Mouse (Mus musculus) heart, postnatal 25 days (tissue): ENCODE results near the gene Pex7. TPM values are rescaled to one million over a fixed set of nuclear protein-coding genes. Genes with fewer than 3 reads are reported as not detected.
A peak's percentile ranks its signal among the peaks of the same experiment; 100 is the strongest.
"Not testable (repeated sequence)": the region's sequence is repeated elsewhere in the genome, so short reads cannot be mapped to it uniquely, and the experiment has no call there.

ENCODE experiments used
- DNase-seq: peaks from one replicate; pipeline ENCODE4 v3.0.0; 2022; ENCODE audit warnings: low spot score
- intact Hi-C: fragments of 180-260 bp; cut with DNase I; formaldehyde crosslinking; loops from one replicate; pipeline ENCODE4 v1.15.1; 2025
- total RNA-seq, 2 experiments: library from RNA; stranded (reverse); gene quantifications; 2 replicates each; pipeline ENCODE4 v1.2.3; 2021

Gene Pex7
- total RNA-seq, 2 experiments from 2014 or later: 25.5 to 28.9 TPM

GRCm38 (mm10) chr10:19934384-19935294 is 27.1 kb upstream of the Pex7 start, which contains the start of gene Map3k5:
Gene Map3k5 (plus strand): TSS chr10:19934472.
- DNase-seq: no peak
- intact Hi-C loops: loop anchor here (2.0 kb wide), 1 partner anchor 190 kb away; no protein-coding TSS in a partner anchor

DNA sequence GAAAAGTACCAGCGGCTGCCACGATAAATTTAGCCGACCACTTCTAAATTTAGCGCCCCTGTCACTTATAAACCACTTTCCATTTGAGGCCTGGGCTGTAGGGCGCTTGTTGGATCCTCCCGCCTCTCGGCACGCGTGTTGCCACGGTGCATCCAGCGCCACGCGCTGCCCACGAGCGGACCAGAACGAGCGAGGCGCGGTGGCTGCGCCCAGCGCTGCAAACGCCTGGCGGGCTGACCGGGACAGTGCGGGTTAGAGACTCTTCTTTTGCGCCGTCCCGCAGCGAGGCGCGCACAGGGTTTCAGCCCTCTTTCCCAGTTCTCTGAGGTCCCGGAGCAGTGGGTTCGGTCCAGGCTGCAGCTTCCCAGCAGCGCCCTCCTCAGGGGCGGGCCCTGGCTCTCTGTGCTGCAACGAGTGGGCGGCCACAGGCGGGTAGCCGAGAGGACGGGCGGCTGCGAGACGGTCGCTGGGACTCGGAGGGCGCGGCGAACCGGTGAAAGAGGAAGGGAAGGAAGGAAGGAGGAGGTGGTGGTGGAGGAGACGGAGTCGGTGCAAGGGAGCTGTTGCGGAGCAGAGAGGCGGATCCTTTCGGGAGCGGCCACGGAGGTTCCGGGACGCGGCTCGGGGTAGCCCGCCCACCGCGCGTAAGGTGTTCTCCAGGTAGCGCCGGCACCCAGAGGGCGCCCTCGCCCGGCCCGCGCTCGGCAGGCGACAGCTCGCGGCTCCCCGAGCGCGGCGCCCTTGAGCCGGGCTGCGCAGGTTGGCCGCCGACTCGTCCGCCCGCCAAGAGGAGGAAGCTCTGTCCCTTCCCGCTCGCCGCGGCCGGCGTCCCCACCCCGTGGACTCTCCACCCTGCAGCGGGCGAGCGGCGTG is 26.3 kb upstream of the Pex7 start:
- intact Hi-C loops: loop anchor here (1.0 to 2.0 kb wide), 2 partner anchors 140 to 191 kb away; no protein-coding TSS in a partner anchor
- DNase-seq: peak; percentile 78

DNA sequence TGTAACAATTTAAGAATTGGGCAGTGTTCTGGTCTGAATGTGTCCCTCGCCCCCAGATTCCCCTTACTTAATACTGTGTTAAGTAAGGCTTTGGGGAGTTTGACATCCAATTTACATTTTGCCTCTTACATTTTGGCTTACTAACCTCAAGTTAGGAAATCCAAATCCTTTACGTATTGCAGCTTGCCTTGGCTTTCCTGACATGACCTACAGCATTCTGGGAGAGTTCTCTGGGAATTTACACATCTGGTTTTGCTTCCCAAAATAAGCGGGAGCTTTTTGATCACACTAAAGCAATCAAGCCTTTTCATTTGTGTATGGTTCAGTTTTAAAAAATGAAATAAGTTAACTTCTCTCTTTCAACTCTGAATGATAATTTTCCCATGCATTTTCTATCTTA is 25.5 kb upstream of the Pex7 start:
- no peak for DNase-seq
- intact Hi-C loops: loop anchor here (1.0 kb wide), 1 partner anchor 140 kb away; no protein-coding TSS in a partner anchor

- intact Hi-C loops: no loop called here
- no peak for DNase-seq
Measured at GRCm38 (mm10) chr10:19928205-19928604, 20.7 kb upstream of the Pex7 start.

GRCm38 (mm10) chr10:19926391-19926897 is 19.0 kb upstream of the Pex7 start:
- DNase-seq, intact Hi-C loops: not testable (repeated sequence)

- intact Hi-C loops: no loop called here
- no peak for DNase-seq
Measured at GRCm38 (mm10) chr10:19924256-19924655, 16.8 kb upstream of the Pex7 start.

DNA sequence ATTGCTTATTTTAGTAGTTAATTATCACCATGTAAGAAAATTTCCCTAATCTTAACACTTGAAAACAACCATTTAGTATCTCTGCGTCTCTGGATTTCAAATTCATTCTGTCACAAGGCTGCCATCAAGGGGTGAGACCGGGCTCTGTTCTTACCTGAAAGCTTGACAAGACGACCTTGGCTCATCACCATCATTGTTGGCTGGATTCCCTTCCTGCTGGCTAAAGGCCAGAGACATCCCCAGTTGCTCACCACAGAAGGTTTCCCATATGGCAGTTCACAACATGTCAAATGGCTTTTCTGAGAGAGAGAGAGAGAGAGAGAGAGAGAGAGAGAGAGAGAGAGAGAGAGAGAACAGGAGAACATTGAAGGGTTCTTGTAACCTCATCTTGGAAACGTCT is 14.9 kb upstream of the Pex7 start:
- intact Hi-C loops: no loop called here
- no peak for DNase-seq

DNA sequence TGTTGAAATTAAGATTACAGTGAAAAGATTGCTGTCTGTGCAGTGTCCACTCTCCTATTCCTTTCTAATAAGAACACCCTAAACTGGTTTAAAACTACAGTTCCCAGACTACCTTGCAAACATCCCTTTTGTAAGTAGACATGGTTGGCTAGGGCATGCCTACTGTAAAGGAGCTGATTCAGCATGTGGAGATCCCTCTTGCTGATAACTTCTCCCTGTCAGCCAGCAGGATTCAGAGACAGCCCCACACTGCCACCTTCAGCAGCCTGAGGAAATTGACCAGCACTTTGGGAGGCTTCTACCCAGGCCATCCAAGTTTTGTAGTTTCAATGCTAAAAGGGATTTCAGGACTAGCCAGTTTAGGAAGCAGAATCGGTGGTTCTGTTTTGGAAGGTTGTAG is 7.8 kb upstream of the Pex7 start:
- intact Hi-C loops: loop anchor here (2.0 kb wide), 1 partner anchor 210 kb away; no protein-coding TSS in a partner anchor

GRCm38 (mm10) chr10:19913806-19914205 is 6.3 kb upstream of the Pex7 start:
- intact Hi-C loops: loop anchor here (2.0 kb wide), 1 partner anchor 211 kb away; no protein-coding TSS in a partner anchor
- DNase-seq: no peak

More for the DNA sequence above, 7.8 kb upstream of the Pex7 start:
- DNase-seq: no peak

GRCm38 (mm10) chr10:19911583-19911982 is 4.1 kb upstream of the Pex7 start:
- no peak for DNase-seq
- intact Hi-C loops: no loop called here

- DNase-seq: no peak
- intact Hi-C loops: no loop called here
Measured at GRCm38 (mm10) chr10:19910516-19910915, 3.0 kb upstream of the Pex7 start.

GRCm38 (mm10) chr10:19908076-19908475 is 587 bp upstream of the Pex7 start:
- no peak for DNase-seq
- intact Hi-C loops: loop anchor here (2.0 kb wide), 1 partner anchor 165 kb away; no protein-coding TSS in a partner anchor

DNA sequence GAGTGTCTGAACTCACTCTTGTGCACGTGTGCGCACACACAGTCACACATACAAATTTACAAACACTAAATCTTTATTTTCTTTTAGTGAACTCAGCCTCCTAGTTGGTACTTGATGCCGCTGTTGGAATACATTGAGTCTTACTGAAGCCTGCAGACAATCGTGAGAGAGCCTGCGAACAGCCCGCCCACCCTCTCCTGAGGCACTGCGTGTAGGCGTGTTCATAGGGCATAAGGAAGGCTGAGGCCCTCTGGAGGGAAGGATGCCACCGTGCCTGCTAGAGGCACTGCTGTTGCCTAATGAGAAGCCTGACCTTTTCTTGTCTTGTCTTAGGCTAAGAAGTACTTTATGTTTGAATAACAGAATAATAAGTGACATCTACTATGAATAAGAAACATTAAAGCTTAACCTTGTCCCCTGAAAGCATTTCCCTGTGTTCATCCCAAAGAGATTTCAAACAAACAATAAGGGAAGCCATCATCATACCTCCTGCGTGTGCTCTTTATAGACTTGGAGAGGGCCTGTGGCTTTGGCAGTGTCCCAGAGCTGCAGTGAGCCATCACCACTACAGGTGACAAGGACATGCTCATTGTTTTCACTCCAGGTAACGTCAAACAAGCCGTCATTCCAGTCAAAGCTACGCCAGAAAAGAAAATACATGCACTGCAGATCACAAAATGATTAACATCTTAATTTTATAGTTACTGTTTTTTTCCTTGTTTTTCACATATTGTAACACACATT is 3.2 kb downstream of the Pex7 start:
- intact Hi-C loops: no loop called here
- DNase-seq: no peak

- DNase-seq: no peak
- intact Hi-C loops: no loop called here
Measured at GRCm38 (mm10) chr10:19901992-19902391, 5.5 kb downstream of the Pex7 start.

DNA sequence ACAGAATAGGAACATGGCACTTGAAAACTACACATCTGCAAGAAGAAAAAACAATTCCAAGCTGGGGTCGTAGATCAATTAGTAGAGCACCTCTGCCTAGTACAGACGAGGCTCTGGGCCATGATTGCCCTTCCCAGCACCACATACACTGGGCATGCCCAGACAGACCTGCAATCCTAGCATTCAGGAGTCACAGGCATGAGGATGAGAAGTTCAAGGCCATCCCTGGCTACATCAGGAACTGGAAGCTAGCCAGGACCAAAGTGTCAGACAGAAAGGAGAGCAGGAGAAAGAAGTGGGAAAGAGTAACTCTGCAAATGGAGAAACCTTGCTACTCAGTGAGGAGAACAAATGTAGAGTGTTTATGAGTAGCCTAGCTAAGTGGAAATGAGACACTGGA is 7.3 kb downstream of the Pex7 start:
- no peak for DNase-seq
- intact Hi-C loops: no loop called here

DNA sequence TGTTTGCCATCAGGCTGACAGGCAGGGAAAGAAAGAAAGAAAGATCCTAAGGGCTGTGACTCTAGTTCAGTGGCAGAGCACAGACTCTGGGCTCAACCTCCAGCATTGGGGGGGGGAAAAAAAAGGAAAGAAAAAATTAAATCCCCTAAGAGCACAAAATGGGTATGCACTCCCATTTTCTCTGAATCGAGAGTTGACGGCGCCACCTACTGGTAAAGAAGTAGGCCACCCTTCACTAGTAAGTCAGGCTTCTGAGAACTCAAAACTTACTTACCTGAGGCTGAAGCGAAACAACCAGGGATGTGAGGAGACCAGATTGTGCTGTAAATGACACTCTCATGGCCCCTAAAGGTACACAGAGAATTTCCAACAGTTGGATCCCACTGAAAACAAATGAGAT is 13.5 kb downstream of the Pex7 start:
- intact Hi-C loops: loop anchor here (2.0 to 10.0 kb wide), 4 partner anchors 182 to 653 kb away; partner anchors contain the start of gene Il20ra
- no peak for DNase-seq

- DNase-seq: no peak
- intact Hi-C loops: loop anchor here (5.0 to 10.0 kb wide), 3 partner anchors 181 to 401 kb away; partner anchors contain the start of gene Il20ra
Measured at GRCm38 (mm10) chr10:19893146-19893545, 14.3 kb downstream of the Pex7 start.

DNA sequence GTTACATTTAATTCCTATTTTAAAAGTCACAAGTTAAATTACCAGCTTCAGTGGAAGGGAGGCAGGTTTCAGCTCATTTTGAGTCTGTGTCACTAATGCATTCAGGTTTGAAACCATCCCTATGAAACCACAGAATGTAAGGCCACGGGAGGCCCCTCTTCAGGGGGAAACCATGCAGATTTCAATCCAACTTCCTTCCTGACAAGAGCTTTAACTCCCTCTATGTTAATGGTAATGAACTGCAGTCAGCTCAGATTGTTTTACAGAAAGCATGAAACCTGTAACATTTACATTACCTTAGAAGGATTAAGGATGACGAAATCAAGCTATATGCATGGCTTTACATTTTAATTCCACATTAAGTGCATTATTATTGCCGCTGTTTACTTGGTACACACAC is 15.8 kb downstream of the Pex7 start:
- DNase-seq: no peak
- intact Hi-C loops: loop anchor here (5.0 to 10.0 kb wide), 3 partner anchors 179 to 399 kb away; partner anchors contain the start of gene Il20ra

DNA sequence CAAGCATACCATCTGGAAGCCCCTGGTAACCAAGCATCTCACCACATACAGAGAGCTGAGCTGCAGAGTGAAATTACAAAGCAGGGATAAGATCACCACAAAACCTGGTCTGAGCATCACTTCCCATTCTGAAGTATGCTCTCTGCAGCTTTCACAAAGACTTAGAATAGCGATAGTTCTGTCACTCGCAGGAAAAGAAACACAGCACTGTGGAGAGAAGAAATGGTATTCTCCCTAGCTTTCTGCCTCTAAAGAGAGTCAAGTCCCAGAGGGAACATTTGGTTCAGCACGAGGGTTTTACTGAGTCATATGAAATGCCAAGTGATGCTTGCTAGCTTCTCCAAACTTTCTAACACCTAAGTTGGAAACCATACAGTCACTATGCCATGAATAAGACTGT is 17.6 kb downstream of the Pex7 start:
- no peak for DNase-seq
- intact Hi-C loops: loop anchor here (5.0 to 10.0 kb wide), 3 partner anchors 178 to 398 kb away; partner anchors contain the start of gene Il20ra
